Mouse (Mus musculus): ENCODE measurements around the gene Iqcf1.

GRCm38 (mm10) chr9:106519433-106519832, 19.7 kb downstream of the Iqcf1 start:
- TF ChIP-seq CTCF (IDR thresholded peaks at IDR 0.05; ENCODE audit: extremely low read depth, insufficient read depth, insufficient read length, insufficient replicate concordance) (no peak), POLR2A (IDR thresholded peaks at IDR 0.05; ENCODE audit: low read depth, low read length) (no peak)
